Mouse (Mus musculus): ENCODE results near the gene Hspe1.
"Not testable (repeated sequence)": the region's sequence is repeated elsewhere in the genome, so short reads cannot be mapped to it uniquely, and the experiment has no call there.

Gene Hspe1

DNA sequence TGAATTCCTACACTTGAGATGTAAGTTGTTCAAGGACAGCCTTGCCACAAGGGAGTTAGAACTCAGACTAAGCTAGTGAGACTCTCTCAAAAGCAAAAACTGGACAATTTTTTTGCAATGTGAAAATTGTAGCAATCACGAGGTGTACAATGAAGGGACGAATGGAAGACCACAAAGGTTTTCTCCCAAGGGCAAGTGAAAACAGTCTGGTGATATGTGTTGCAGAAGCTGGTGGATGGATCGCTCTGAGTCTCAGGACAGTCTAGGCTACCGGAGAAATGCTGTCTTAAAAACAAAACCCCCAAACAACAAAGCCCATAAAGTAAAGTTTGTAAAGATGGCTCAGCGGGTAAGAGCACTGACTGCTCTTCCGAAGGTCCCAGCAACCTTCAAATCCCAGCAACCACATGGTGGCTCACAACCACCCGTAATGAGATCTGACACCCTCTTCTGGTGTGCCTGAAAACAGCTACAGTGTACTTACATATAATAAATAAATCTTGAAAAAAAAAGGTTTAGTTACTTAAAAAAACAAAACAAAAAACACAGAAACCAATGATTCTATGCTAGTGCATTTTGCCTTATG is 2.1 kb upstream of the Hspe1 start:
- DNase-seq = no peak

DNA sequence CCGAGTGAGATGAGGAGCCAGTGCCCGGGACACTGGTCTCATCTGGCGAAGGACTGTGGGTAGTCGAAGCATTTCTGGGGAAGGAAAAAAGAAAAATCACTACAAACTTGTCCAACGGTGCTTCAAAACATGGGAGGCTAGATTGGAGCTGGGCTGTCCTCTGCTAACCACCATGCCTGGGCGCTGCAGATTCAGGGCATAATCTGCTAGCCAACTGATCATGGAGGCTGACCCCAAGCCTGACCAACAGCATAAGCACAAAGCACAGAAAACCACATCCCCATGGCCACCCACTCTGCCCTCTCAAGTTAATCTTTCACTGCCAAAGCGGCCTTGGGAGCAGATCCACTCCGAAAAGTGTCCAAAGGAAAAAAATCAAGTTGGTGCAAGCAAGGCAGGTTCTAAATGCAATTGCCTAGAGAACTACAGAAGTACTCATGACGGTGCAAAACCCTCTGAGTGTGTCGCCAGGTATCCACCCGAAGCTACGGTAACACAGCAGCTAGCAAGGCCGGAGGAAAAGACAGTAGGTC is 998 bp upstream of the Hspe1 start:
- DNase-seq = no peak

DNA sequence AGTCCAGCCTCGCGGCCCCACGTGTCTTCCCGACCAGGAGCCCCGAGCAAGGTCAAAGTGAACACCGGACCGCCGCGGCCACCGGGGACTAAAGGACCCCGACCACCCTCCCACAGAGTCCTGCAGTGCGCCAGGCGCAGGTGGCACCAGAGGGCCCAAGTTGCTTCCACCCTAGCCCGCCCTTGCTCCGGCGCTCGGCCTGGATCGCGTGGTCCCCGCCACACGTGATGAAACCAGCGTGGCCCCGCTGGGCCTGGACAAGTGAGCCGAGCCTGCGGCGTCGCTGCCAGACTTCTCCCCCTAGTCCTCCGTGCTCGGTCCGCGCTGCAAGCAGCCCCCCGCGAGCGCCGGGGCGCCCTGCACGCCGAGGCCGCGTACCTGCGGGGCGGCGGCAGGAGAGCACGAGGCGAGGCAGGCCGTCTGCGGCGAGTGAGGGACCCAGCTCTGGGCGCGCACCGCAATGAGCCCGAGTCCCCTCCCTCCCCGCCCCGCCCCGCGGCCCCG is 479 bp upstream of the Hspe1 start:
- peak; percentile 67 for DNase-seq

DNA sequence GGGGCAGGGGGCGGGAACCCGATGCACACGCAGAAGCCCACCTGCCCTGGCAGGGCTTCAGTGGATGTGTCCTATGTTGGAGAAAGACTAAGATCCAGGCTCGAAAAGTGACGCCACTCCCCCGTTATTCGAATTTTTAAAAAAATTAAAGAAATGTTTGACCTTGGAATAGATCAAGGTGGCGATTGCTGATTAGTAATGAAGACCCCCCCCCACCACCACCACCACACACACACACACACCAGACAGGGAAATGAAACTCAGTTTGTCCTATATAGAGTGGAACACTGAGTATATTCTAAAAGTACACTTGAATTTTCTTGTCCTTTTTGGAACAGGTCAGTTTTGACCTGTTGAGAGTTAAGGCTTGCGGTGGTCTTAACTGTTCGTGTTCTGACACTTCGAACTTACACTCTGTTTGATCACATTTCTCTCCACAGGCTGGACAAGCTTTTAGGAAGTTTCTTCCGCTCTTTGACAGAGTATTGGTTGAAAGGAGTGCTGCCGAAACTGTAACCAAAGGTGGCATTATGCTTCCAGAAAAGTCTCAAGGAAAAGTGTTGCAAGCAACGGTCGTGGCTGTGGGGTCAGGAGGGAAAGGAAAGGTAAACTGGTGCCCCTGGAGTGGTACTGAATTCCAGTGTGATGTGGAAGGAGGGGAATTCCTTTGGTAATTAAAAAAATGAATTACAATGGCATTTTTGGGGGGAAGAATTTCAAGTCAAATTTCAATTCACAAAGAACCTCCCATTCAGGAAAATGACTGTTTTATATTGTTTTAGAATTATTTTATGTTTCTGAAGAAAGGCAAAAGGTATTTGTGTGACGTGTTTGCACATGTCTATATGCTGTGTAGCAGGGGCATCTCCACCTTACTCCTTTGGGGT is 922 bp downstream of the Hspe1 start:
- no peak for DNase-seq

DNA sequence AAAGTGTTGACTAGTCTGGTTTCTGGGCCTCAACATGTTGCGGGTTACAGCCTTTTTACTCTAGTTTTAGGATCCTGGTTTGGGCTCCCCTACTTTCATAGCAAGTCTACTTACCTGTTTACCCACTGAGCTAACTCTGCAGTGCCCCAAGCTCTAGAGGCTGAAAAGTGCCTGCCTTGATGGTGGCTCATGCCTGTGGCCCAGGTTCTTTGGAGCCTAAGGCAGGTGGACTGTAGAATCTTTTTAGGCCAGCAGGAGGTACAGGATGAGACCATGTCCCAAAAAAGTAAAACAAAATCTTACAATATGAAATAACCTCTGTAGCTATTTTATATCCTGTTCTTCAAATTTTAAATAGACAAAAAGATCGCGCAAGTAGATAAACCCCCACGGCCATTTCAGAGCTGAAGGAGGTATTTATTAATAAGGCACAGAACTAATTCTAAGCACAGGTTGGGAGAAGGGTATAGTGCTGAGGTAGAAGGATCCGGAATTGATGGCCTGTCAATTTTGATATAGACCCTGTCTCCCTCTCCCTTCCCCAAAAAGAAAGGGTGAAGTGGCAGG is 1.6 kb downstream of the Hspe1 start:
- DNase-seq = no peak

DNA sequence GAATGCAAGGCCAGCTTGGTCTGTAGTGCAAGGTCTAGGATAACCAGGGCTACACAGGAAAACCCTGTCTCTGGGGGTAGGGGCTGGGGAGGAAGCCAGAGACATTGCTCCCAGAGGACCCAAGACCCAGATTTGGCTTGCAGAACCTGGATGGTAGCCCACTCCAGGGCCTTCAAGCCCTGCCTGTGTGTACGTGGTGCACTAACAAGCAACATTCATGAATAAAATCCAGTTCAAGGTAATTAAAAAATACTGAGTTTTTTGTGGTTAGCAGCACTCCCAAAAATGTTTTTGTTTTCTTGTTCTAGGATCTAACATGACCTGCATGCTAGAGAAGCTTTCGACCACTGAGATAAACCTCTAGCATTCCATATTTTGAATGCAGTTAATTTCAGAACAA is 4.1 kb downstream of the Hspe1 start:
- DNase-seq = no peak

DNA sequence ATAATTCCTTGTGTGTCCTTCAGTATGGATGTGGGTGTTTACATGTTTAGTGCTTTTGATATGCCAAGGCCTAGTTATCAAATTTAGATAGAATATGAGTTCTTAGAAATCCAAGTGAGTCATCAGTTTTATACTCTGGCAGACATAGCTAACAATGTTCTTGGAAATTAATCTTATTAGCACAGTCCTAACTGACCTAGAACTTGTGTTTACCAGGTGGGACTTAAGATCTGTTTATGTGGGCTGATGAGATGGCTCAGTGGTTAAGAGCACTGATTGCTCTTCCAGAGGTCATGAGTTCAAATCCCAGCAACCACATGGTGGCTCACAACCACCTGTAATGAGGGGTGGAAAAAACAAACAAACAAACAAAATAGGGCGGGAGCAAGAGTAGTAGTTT is 4.5 kb downstream of the Hspe1 start:
- DNase-seq = no peak

DNA sequence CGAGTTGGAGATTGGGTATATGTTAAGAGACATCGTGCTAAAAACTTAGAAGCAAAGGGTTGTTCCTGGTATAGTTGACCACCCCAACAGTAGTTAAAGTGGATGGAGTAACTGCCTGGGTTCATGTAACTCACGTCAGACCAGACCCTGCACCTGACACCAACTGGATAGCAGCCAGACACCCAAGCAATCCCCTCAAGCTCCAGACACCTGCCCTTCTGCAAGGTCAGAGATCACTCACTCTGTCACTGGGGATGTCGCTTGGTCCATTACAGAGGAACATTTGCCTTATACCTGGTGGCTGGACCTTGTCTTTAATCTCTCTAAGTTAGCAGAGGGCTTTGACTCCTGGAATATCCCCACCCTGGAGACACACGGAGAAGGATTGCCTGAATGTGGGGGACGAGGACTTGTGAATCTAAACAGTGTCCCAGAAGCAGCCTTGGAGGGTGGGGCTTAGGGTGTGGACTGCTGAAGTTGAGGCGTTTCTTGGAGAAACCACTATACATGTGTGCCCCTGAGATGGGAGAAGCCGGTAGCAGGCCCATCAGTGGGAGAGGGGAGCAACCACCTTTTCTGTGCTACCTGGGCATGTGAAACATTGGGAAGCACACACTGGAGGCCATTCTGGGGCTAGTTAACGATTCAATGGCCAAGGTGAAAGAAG is 19.1 kb downstream of the Hspe1 start:
- no peak for DNase-seq

DNA sequence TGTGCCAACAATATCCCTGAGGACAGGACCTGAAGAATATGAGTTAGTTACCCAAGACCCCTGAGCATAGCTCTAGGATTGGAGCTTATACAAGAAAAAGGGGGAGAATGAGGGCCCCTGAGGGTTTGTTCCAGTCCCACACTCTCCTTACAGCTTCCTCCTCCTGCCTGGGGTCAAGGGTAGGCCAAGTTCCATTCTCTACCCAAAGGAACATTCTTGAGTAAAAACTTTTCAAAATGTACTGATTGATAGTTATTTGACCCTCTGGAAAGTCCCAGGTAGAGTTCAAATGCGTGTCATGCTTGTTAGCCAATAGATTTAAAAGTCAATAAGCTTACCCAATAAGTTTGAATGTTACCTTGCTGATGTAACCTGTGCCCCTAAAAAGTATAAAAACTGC is 19.7 kb downstream of the Hspe1 start:
- DNase-seq = no peak

DNA sequence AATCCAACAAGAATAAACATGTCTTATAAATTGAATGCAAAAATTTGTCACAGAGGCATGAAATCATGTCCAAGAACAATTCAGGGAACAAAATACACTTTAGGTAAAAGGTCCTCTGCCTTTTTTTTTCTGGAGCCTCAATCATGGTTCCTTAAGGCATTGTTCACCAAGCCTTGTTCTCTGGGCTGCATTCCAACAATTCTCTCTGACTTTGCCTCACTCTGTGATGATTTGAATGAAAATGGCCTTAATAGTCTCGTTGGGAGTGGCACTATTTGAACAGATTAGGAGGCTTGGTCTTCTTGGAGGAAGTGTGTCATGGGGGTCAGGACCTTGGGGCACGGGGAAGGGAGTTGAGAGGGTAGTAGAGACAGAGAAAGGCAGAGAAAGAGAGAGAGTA is 20.5 kb downstream of the Hspe1 start:
- DNase-seq = no peak

DNA sequence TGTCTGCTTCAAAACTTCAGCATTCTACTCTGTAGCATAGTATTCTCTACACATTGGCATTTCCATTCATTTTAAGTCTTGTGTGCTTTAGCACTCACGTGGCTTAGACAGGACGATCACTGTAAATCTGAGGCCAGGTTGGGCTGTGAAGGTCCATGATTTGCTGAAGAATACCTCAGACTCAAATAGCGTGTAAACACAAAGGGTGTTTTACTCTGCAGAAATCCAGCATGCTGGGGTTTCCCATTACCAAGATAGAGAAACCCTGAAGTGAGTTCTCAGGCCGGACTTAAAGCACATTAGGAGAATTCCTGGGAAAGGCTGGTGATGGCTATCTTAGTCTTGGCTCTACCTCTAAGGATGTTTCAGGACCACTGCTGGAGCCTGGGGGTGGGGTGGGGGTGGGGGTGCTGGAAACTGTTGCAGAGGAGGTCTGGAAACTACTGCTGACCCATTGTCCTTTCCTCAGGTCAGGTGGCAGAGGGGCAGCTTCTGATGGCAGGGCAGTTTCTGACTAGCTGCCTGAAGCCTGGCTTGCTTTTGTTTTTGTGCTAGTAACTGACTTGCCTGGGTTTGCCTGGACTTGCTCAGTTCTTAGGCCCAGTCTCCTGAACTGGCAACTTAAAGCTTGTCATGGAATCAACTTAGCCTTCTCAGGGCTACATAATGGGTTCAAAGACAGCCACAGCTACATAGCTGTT is 21.3 kb downstream of the Hspe1 start:
- no peak for DNase-seq

DNA sequence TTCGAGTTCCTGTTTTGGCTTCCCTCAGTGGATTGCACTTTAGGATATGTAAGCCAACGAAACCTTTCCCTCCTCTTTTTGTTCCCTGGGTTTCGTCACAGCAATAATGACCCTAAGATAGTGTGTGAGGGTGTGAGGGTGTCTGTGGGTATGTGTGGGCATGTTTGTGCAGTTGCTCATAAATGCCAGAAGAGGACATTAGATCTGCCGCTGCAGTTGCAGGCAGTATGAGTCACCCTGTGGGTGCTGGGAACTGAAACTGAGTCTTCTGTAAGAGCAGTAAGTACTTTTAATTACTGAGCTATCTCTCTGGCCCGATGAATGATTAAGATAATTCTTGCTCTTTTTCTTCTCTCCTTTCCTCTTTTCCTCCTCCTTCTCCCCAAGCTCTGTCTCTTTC is 35.1 kb downstream of the Hspe1 start:
- no peak for DNase-seq

DNA sequence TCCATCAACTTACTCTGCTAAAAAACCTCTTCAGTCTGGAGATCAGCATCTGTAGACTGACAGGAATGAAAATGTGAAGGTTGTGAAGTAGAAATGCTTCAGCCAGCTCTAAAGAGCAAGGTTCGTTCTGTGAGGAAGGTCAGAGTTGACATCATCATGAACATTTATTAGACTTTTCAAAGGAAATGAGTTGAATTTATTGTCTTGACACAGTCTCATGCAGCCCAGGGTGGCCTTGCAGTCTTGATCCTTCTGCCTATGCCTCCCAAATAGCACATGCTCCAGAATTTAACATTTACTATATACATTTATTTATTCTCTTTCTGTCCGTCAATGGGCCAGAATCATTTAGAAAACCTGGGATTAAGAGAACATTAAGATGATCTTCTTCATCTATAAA is 35.6 kb downstream of the Hspe1 start:
- no peak for DNase-seq

DNA sequence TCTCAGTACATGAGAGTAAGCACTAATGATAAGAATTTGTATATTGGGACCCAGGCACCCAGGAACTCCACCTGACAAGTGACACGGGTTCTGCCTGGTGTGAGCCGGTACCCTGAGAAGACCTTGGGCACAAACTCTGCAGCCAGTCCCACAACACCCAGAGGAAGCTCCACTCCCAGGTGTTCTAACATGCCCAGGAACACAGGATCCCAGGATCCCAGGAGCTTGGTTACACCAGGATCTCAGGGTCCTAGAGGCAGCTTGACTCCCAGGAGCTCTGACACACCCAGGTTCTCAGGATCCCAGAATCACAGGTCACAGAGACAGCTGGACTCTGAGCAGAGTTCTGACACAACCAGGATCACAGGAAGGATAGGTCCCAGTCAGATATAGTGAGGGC is 36.2 kb downstream of the Hspe1 start:
- DNase-seq = not testable (repeated sequence)

DNA sequence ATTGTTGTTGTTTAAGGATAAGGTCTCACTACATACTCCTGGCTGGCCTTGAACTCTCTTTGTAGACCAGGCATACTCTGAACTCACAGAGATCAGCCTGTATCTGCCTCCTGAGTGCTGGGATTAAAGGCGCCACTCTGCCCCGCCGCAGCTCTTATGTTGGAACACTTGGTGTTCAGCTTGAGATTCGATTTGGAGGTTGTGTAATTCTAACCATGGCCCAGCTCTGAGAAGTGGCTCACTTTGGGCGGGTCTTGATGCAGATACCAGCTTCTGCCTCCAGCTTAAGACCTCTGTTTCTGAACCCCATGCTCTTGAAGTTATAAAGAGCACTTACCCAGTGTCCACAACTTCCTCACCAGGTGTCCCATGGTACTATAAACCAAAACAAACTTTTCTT is 41.8 kb downstream of the Hspe1 start:
- DNase-seq = no peak

DNA sequence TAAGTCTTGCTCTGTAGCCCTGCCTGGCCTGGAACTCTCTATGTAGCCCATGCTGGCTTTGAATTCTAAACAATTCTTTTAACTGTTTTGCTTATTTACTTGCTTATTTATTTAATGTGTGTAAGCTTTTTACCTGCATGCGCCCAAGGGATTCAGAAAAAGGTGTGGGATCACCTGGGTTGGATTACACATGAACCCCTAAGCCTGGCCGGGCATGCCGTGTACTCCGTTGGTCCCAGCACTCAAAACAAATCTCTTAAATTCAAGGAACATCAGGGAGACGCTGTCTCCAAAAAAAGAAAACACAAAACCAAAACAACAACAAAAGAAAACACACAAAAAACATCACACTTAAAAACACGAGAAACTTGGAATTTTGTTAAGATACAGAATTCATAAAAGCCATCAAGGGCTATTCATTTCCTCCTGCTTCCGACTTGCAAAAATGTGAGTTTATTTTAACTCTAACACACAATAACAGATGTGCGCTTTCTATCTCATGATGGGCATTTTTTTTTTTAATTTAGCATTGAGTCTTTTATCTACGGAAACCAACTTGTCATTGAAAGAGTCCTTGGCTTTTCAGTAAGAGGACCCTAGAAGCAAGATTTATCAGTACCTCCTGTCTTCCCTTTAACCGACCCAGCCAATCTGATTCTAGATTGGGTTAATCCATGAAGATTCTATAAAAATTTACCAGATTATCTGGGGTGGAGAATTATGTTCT is 42.4 kb downstream of the Hspe1 start:
- DNase-seq = peak; percentile 20

DNA sequence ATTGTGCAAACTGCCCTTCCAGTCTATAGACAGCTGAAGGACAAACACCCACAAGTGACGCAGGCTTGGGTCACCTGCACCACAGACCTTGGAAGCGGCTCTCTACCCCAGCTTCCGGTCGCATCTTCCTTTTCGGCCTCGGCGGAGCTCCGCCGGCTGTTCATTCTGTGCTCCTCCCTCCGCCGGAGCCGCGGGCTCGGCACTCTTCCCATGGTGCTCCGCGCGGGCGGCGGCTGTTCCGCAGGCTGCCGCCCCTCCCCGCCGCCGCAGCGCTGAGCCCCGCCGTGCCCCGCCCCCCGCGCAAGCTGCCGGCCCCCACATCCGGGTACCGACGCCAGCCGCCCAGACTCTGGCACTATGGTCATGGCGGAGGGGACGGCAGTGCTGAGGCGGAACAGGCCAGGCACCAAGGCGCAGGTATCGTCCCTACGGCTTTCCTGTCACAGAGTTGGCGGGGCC is 43.0 kb downstream of the Hspe1 start, which contains the start of gene Mob4:
Gene Mob4 (plus strand): TSS at position 289 of the 459 bp plus-strand sequence.
- DNase-seq = peak; percentile 90

DNA sequence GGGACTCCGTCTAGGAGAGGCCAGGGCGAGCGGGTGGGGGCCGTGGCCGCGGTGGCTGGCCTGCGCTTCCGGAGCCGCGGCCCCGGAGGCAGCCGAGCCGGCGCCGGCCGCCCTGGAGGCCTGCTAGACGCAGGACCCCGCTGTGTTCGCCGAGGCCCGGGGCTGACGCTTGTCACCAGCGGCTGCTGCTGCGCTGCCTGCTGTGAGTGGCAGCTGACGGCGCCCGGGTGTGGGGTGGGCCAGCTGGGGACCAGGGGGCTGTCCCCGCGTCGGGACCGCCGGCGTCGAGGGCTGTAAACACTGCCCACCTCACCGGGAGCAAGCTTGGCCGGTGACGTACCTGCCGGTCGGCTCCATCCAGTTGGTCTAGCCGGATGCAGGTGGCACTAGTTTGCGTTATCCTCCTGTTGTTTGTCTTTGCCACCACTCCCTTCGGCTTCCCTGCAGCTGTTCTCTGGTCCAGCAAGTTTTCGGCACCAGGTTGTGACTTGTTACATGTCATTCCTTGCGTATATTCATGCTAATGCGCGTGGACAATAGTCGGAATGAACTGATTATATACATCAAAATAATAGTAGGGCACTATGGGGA is 43.6 kb downstream of the Hspe1 start:
- no peak for DNase-seq

DNA sequence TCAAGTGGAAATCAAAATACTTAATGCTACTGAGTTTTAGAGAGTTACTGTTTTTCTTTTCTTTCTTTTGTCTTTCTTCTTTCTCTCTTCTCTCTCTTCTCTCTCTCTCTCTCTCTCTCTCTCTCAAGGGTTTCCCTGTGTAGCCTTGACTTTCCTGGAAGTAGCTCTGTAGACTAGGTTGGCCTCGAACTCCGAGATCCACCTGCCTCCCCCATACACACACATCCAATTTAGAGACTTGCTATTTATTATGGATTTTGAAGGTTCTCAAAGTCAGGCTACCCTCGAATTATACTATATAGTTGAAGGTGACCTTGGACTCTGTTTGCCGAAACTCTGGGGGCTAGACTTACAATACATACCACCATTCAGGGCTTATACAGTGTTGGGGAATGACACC is 44.4 kb downstream of the Hspe1 start:
- no peak for DNase-seq

DNA sequence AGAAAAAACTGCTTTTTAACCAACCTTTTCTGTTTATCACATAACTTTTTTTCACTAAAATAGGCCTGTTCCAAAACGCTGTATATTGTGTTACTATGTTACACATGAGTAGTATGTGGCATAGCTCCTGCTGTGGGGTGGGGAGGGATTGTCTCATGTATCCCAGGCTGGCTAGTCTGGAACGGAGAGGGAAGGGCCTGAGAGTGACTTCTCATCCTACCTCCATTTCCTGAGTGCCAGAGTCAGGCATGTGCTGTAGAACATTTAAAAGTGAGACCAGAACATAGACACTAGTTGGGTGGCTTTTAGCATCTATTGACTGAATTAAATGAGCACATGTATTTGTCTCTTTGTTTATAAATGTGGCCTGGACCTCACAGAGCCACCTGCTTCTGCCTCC is 45.2 kb downstream of the Hspe1 start:
- no peak for DNase-seq

DNA sequence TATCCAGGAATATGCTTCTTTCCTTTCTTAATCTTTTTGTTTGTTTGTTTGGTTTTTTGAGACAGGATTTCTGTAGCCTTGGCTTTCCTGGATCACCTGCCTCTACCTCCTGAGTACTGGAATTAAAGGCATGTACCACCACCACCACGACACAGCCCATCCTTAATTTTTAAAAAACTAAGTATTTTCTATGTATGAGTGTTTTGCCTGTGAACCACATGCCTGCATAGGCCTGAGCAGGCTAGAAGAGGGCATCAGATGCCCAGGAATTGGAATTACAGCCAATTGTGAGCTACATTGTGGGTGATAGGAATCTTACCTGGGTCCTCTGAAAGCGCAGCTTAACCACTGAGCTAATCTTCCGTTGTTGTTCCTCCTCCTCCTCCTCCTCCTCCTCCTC is 46.4 kb downstream of the Hspe1 start:
- DNase-seq = no peak

All from cerebellum, adult 8-10 months (tissue).